In genomic region chr19:34921652-34922602, GRCm38 (mm10) we compare ENCODE assay signal across 8 mouse cellular contexts. TPM values are rescaled to one million over a fixed set of nuclear protein-coding genes. Genes with fewer than 3 reads are reported as not detected.
A peak's percentile ranks its signal among the peaks of the same experiment; 100 is the strongest.
DNase-seq lines count a peak whose midpoint lies in the region; ATAC-seq lines count a peak whose summit lies in the region.

TSS of gene Kif20b (plus strand) at chr19:34922361.

- H3K36me3 ChIP-seq in megakaryocyte, embryonic 14.5 days (replicated peaks; ENCODE audit: low read length), result peaks cover 13% of the 10 kb centered on the region

- H3K4me3 ChIP-seq in megakaryocyte, embryonic 14.5 days (replicated peaks), result peak within 1 kb of the TSS; percentile 100

- no peaks in the 10 kb centered on the region for H3K9me3 ChIP-seq in megakaryocyte, embryonic 14.5 days

- ATAC-seq in common myeloid progenitor, adult 5-6 weeks (replicated peaks; ENCODE audit: low read depth, poor library complexity, severe bottlenecking), result peak; percentile 95

- peak; percentile 98 for DNase-seq in ZHBTc4 (ENCODE audit: low read depth, low spot score)
- DNase-seq in gastrocnemius, adult 8-10 months (ENCODE audit: low spot score in 2 of 2), result peak; percentile 71 to 79
- peak; percentile 50 for DNase-seq in hindlimb bud, embryonic 11.5 days (ENCODE audit: extremely low spot score, low read depth, low spot score)
- DNase-seq in left cerebral cortex, adult 8-10 months (ENCODE audit: low spot score in 2 of 2), result peak; percentile 73
- DNase-seq in right cerebral cortex, postnatal 10 days (ENCODE audit: low spot score in 2 of 2), result peak; percentile 91 to 92
- peak; percentile 94 for DNase-seq in urinary bladder, postnatal 25 days (ENCODE audit: low spot score)

- H3K4me1 ChIP-seq in megakaryocyte, embryonic 14.5 days, result peaks cover 8% of the 10 kb centered on the region; the same call in 1 of the 2 replicates

- H3K27me3 ChIP-seq in megakaryocyte, embryonic 14.5 days (replicated peaks), result no peaks in the 10 kb centered on the region

RNA-seq across cellular contexts. Expression of gene Kif20b, which starts in this region (rescaled TPM):
- 146 and 147 TPM in 2 replicates for total RNA-seq in common myeloid progenitor, adult 5-6 weeks (2017)
- under 1 TPM; 0.05 to 0.91 (median 0.22) TPM for total RNA-seq in gastrocnemius, adult 8-10 months (2022)
- total RNA-seq in left cerebral cortex, adult 8-10 months (2022), result 1 to 10 TPM in 2 of 4 experiments, under 1 TPM in 2; 0.56 to 1.2 (median 1.0) TPM
- 0.68 and 1.2 TPM in 2 replicates for polyA plus RNA-seq in megakaryocyte, embryonic 14.5 days (2012; ENCODE audit: insufficient read depth, low replicate concordance)

Comparison
In these comparisons a context has a peak if more than half of its experiments do, and no peak if none do; other contexts are left out.
1. Peak in every context shown above with its lines: DNase-seq, ATAC-seq and H3K4me3 ChIP-seq.
2. RNA of gene Kif20b (total RNA-seq): 146 to 147 TPM in common myeloid progenitor, adult 5-6 weeks; 0.56 to 1.2 TPM in left cerebral cortex, adult 8-10 months and 0.05 to 0.91 TPM in gastrocnemius, adult 8-10 months; every median in the first group is over 10 times any median in the second.
3. Peak in DNase-seq in gastrocnemius, adult 8-10 months; RNA of the gene not detected or under 1 TPM.